Mouse (Mus musculus): ENCODE data around the gene Cic. TPM values are rescaled to one million over a fixed set of nuclear protein-coding genes. Genes with fewer than 3 reads are reported as not detected.
A peak's percentile ranks its signal among the peaks of the same experiment; 100 is the strongest.

Cic gene
- polyA plus RNA-seq, 1 experiment = 251 TPM

DNA sequence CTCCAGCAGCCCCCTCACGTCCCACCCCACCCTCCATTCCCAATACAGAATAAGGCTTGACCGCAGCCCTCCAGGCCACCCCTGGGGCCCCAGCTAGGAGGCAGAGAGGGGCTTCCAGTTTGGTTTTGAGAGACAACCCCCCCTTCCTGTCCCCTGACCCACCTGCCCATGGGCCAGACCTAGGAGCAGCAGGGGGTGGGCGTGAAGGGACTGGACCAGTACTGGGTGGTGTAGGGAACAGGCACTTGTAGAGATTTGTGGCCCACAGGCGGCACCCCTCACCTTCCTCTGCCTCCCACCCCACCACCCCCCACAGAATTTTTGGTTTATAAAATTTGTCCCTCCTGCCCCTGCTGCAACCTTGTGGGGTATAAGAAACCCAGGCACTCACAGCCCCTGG lies 24.1 kb upstream of the Cic start:
- no peak overlapping the region for H3K27ac ChIP-seq (ENCODE audit: insufficient read depth, low read depth, low read length)
- TF ChIP-seq CTCF (IDR thresholded peaks at IDR 0.05; ENCODE audit: low read depth, low read length) (no peak), POLR2A (IDR thresholded peaks at IDR 0.05; ENCODE audit: borderline replicate concordance, low read depth, low read length) (no peak)
- H3K4me3 ChIP-seq (ENCODE audit: insufficient read depth, low read length) = no peak overlapping the region
- peaks cover 19% of the 10 kb centered on the region for H3K4me1 ChIP-seq (ENCODE audit: control insufficient read depth, insufficient read depth, low read length)

GRCm38 (mm10) chr7:25244562-25245369 lies 22.7 kb upstream of the Cic start:
- H3K4me3 ChIP-seq (ENCODE audit: insufficient read depth, low read length) = no peak overlapping the region
- peaks cover 19% of the 10 kb centered on the region for H3K4me1 ChIP-seq (ENCODE audit: control insufficient read depth, insufficient read depth, low read length)
- no peak for TF ChIP-seq CTCF (IDR thresholded peaks at IDR 0.05; ENCODE audit: low read depth, low read length)
- no peak for TF ChIP-seq POLR2A (IDR thresholded peaks at IDR 0.05; ENCODE audit: borderline replicate concordance, low read depth, low read length)
- no peak overlapping the region for H3K27ac ChIP-seq (ENCODE audit: insufficient read depth, low read depth, low read length)

- H3K27ac ChIP-seq (ENCODE audit: insufficient read depth, low read depth, low read length) = peak overlapping the region; percentile 28
- no peak for TF ChIP-seq CTCF (IDR thresholded peaks at IDR 0.05; ENCODE audit: low read depth, low read length)
- no peak for TF ChIP-seq POLR2A (IDR thresholded peaks at IDR 0.05; ENCODE audit: borderline replicate concordance, low read depth, low read length)
- H3K4me1 ChIP-seq (ENCODE audit: control insufficient read depth, insufficient read depth, low read length) = peaks cover 22% of the 10 kb centered on the region
- H3K4me3 ChIP-seq (ENCODE audit: insufficient read depth, low read length) = peak overlapping the region; percentile 32
Observed at GRCm38 (mm10) chr7:25246079-25246758, 21.3 kb upstream of the Cic start.

- H3K4me3 ChIP-seq (ENCODE audit: insufficient read depth, low read length) = peak overlapping the region; percentile 32
Observed at GRCm38 (mm10) chr7:25246759-25247137, 20.8 kb upstream of the Cic start.

DNA sequence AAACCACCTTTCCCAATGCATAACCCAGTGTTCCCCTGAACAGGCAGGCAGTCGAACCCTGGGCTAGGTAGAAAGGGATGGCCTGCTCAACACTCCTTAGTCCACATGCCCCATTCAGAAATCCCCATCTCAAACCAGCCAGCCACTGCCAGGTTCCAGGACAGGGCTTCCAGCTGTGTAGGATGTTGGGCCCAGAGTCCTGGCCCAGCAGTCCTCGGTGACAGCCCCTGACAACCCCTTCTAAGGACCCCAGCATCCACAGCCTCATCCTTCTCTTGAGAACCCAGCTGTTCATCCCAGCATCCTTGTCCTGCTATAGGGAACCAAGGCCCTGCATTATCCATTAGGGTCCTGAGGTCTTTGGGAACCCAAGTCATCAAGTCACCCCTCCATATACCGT lies 20.0 kb upstream of the Cic start:
- Histone ChIP-seq H3K27ac (ENCODE audit: insufficient read depth, low read depth, low read length) (peak overlapping the region; percentile 96), H3K4me3 (ENCODE audit: insufficient read depth, low read length) (peak overlapping the region; percentile 87), H3K4me1 (ENCODE audit: control insufficient read depth, insufficient read depth, low read length) (peaks cover 30% of the 10 kb centered on the region)
- TF ChIP-seq CTCF (IDR thresholded peaks at IDR 0.05; ENCODE audit: low read depth, low read length) (no peak), POLR2A (IDR thresholded peaks at IDR 0.05; ENCODE audit: borderline replicate concordance, low read depth, low read length) (no peak)

More at GRCm38 (mm10) chr7:25246759-25247137, 20.8 kb upstream of the Cic start:
- peaks cover 28% of the 10 kb centered on the region for H3K4me1 ChIP-seq (ENCODE audit: control insufficient read depth, insufficient read depth, low read length)
- peak overlapping the region; percentile 28 for H3K27ac ChIP-seq (ENCODE audit: insufficient read depth, low read depth, low read length)
- TF ChIP-seq CTCF (IDR thresholded peaks at IDR 0.05; ENCODE audit: low read depth, low read length) (no peak), POLR2A (IDR thresholded peaks at IDR 0.05; ENCODE audit: borderline replicate concordance, low read depth, low read length) (no peak)

DNA sequence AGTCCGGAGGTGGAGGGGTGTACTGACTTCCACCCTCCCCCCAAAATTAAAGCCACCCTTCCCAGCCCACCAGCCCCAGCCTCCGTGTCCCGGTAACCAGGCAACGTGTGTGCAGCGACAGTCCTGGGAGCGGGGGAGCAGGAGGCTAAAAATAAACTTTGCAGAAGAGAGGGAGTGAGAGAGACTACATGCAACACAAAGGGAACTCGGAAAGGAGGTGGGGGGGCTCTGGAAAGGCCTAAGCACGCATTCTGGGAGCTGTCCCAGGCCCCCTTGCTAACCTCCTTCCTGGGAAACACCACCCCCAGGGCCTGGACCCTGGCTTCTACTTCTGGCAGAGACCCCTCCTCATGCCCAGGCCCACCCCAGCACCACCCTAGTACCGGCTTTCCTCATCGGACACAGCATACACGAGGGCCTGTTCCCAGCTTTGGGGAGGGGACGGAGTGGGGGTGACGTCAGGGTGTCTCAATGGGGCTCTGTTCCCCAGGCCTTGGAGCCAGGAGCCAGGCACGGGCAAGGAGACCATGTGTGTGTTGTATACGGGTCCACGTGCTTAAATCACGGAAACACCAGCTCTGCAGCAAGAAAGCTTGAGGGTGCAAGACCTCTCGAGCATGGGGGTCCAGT lies 19.4 kb upstream of the Cic start:
- H3K27ac ChIP-seq (ENCODE audit: insufficient read depth, low read depth, low read length) = peak overlapping the region; percentile 96
- peaks cover 30% of the 10 kb centered on the region for H3K4me1 ChIP-seq (ENCODE audit: control insufficient read depth, insufficient read depth, low read length)
- TF ChIP-seq CTCF (IDR thresholded peaks at IDR 0.05; ENCODE audit: low read depth, low read length) = no peak
- TF ChIP-seq POLR2A (IDR thresholded peaks at IDR 0.05; ENCODE audit: borderline replicate concordance, low read depth, low read length) = no peak
- peak overlapping the region; percentile 87 for H3K4me3 ChIP-seq (ENCODE audit: insufficient read depth, low read length)

DNA sequence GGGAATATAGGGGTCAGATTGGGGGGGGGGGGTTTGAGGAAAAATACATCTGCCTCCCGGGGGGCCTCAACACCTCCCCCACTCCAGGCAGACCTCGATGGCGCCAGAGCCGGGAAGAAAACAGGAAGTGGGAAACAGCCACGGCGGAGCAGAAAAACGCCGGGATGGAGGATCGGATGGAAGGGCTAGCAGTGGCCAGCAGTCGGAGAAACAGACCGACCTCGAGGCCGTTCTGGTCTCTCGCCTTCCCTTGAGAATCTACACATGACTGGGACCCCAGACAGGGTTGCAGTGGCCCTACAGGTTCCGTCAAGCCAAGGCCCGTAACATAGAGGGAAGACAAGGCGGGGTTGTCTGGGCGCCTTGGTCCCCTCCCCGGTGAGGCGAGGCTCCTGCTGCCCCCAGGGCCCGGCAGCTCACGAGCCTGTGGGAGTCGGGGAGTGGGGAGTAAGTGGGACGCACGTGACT lies 18.6 kb upstream of the Cic start:
- Histone ChIP-seq H3K4me1 (ENCODE audit: control insufficient read depth, insufficient read depth, low read length) (peaks cover 30% of the 10 kb centered on the region), H3K4me3 (ENCODE audit: insufficient read depth, low read length) (peak overlapping the region; percentile 87), H3K27ac (ENCODE audit: insufficient read depth, low read depth, low read length) (peak overlapping the region; percentile 96)
- no peak for TF ChIP-seq POLR2A (IDR thresholded peaks at IDR 0.05; ENCODE audit: borderline replicate concordance, low read depth, low read length)
- TF ChIP-seq CTCF (IDR thresholded peaks at IDR 0.05; ENCODE audit: low read depth, low read length) = no peak

GRCm38 (mm10) chr7:25249314-25250140 lies 18.0 kb upstream of the Cic start:
- Histone ChIP-seq H3K4me3 (ENCODE audit: insufficient read depth, low read length) (peak overlapping the region; percentile 87), H3K4me1 (ENCODE audit: control insufficient read depth, insufficient read depth, low read length) (peaks cover 30% of the 10 kb centered on the region), H3K27ac (ENCODE audit: insufficient read depth, low read depth, low read length) (peak overlapping the region; percentile 96)
- TF ChIP-seq POLR2A (IDR thresholded peaks at IDR 0.05; ENCODE audit: borderline replicate concordance, low read depth, low read length) (no peak), CTCF (IDR thresholded peaks at IDR 0.05; ENCODE audit: low read depth, low read length) (no peak)

Measured in bone marrow macrophage, adult 2 months (primary cell).